Mouse (Mus musculus) thymus, postnatal 4 days (tissue): ENCODE measurements around the gene Soat2.
"Not testable (repeated sequence)": the region's sequence is repeated elsewhere in the genome, so short reads cannot be mapped to it uniquely, and the experiment has no call there.

ENCODE experiments used
- DNase-seq: peaks from one replicate; pipeline ENCODE4 v3.0.0; 2021

The Soat2 gene

GRCm38 (mm10) chr15:102147674-102148402, 2.5 kb upstream of the Soat2 start:
- DNase-seq: no peak

GRCm38 (mm10) chr15:102149561-102149960, 765 bp upstream of the Soat2 start:
- no peak for DNase-seq

GRCm38 (mm10) chr15:102152646-102153045, 2.3 kb downstream of the Soat2 start:
- DNase-seq: no peak

GRCm38 (mm10) chr15:102155006-102155405, 4.7 kb downstream of the Soat2 start:
- not testable (repeated sequence) for DNase-seq

GRCm38 (mm10) chr15:102156836-102157235, 6.5 kb downstream of the Soat2 start:
- DNase-seq: no peak

GRCm38 (mm10) chr15:102160415-102161060, 10.2 kb downstream of the Soat2 start:
- DNase-seq: peak; percentile 45

GRCm38 (mm10) chr15:102163900-102164693, 13.8 kb downstream of the Soat2 start:
- DNase-seq: no peak

GRCm38 (mm10) chr15:102165468-102166100, 15.3 kb downstream of the Soat2 start:
- peak; percentile 52 for DNase-seq

GRCm38 (mm10) chr15:102167620-102168021, 17.3 kb downstream of the Soat2 start:
- no peak for DNase-seq

GRCm38 (mm10) chr15:102169064-102169463, 18.7 kb downstream of the Soat2 start:
- DNase-seq: no peak

GRCm38 (mm10) chr15:102173581-102173980, 23.3 kb downstream of the Soat2 start:
- no peak for DNase-seq

- no peak for DNase-seq
Measured at GRCm38 (mm10) chr15:102175736-102176319, 25.5 kb downstream of the Soat2 start.

- no peak for DNase-seq
Measured at GRCm38 (mm10) chr15:102176571-102177316, 26.4 kb downstream of the Soat2 start.

GRCm38 (mm10) chr15:102177417-102177816, 27.1 kb downstream of the Soat2 start:
- DNase-seq: no peak

GRCm38 (mm10) chr15:102178279-102178678, 28.0 kb downstream of the Soat2 start:
- DNase-seq: peak; percentile 93

GRCm38 (mm10) chr15:102179106-102179505, 28.8 kb downstream of the Soat2 start:
- no peak for DNase-seq

GRCm38 (mm10) chr15:102179924-102180323, 29.6 kb downstream of the Soat2 start:
- no peak for DNase-seq

GRCm38 (mm10) chr15:102183076-102183475, 32.8 kb downstream of the Soat2 start:
- no peak for DNase-seq

GRCm38 (mm10) chr15:102186239-102186638, 35.9 kb downstream of the Soat2 start:
- DNase-seq: no peak

- DNase-seq: no peak
Measured at GRCm38 (mm10) chr15:102188096-102188495, 37.8 kb downstream of the Soat2 start.

- no peak for DNase-seq
Measured at GRCm38 (mm10) chr15:102188883-102189282, 38.6 kb downstream of the Soat2 start.

- no peak for DNase-seq
Measured at GRCm38 (mm10) chr15:102191699-102192098, 41.4 kb downstream of the Soat2 start.
